Mouse (Mus musculus): Measurements from ENCODE around the gene Gm4894.

Gene Gm4894

DNA sequence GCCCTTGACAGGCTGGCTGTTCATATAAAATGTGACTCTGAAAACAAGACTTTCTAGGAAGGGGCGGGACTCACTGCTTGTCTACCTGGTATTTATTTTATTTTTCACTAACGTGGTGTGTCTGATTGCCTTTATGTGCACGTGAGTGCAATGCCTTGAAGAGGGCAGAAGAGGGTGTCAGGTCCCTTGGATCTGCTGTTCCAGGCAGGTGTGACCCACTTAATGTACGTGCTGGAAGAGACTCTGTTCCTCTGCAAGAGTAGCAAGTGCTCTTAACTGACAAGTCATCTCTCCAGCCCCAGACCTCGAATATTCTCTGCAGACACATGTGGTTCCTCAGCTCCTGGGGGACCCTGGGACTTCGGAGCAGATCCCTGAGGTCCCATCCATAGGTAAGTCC is at the start of gene Gm4894:
Gene Gm4894, plus strand, starts transcription at position 301 of the 400 bp plus-strand sequence.
- DNase-seq (ENCODE audit: low spot score): no peak

DNA sequence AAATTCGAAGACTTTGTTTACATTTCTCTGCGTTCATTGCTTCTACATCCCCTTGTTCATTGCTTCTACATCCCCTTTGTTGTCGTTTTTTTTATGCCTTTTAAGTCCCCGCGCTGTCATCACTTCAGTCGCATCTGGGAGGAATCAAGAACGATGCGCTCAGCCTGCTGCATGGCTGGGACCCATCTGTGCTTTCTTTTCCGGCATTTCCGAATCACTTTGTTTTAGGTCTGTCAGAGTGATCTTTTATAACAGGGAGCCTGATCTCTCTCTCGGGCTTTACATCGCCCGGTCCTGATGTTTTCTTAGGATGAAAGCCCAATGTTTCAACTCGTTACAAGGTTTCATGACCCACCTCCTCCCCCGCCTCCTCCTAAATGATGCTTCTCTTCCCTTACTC is 44.0 kb upstream of the Gm4894 start:
- no peak for DNase-seq (ENCODE audit: low spot score)

DNA sequence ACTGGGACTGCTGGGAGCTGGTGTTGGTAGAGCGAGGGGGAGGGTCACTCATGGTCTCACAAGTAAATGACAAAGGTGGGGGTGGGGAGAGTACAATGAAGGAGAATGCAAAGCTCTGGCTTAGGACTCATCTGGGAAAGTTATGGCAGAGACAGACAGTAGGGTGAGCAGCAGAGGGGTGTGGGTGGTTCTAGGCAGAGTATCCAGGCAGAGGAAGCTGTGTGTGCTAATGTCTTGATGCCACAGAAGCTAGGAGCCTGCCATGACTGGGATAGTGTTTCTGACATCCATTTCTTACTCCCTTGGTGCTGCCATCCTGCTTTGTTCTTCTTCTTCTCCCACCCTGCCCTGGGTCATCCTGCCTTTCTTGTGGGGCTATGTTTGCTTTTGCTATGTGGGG is 38.8 kb upstream of the Gm4894 start:
- no peak for DNase-seq (ENCODE audit: low spot score)

- no peak for DNase-seq (ENCODE audit: low spot score)
These were observed 35.6 kb upstream of the Gm4894 start for GRCm38 (mm10) chr9:49214734-49215133.

- no peak for DNase-seq (ENCODE audit: low spot score)
These were observed 32.4 kb upstream of the Gm4894 start for GRCm38 (mm10) chr9:49217626-49218607.

GRCm38 (mm10) chr9:49224488-49224887 is 25.8 kb upstream of the Gm4894 start:
- DNase-seq (ENCODE audit: low spot score): no peak

DNA sequence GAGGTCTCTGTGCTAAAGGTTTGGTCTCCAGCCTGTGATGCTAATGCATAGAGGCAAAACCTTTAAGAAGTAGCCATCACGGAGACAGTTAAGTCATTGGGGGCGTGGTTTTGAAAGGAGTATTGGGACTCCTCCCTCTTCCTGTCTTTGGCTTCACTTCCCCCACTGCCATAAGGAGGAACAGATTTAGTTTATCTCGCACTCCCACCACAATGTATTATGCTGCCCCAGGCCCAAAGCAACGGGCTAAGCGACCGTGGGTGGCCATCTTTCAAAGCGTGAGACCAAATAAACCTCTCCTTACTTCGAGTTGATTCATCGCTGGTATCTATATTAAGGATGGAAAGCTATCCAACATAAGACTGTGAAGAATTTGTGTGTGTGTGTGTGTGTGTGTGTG is 22.9 kb upstream of the Gm4894 start:
- DNase-seq (ENCODE audit: low spot score): no peak

GRCm38 (mm10) chr9:49229054-49229453 is 21.3 kb upstream of the Gm4894 start:
- DNase-seq (ENCODE audit: low spot score): no peak

- peak; percentile 13 for DNase-seq (ENCODE audit: low spot score)
These were observed 3.5 kb upstream of the Gm4894 start for GRCm38 (mm10) chr9:49246839-49247238.

DNA sequence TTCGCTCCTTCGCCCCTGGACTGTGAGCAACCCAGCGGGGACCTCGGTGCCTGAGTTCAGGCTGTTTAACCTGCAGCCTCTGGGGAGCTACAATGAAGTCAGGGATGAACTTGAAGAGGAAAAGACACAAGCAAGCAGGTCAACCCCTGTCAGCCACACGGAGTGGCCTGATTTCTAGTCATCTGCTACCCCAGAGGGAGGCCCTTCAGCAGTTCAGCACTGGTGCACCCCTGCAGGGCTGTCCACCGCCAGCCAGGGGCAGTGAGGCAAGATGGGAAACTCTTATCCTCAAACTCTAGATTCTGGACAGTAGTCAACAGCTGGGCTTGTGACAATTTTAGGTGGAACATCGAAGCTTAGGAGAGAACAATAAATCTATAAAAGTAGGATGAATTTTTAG is 18.6 kb downstream of the Gm4894 start:
- no peak for DNase-seq (ENCODE audit: low spot score)

- no peak for DNase-seq (ENCODE audit: low spot score)
These were observed 23.2 kb downstream of the Gm4894 start for GRCm38 (mm10) chr9:49273566-49273965.

- peak; percentile 16 for DNase-seq (ENCODE audit: low spot score)
These were observed 25.6 kb downstream of the Gm4894 start for GRCm38 (mm10) chr9:49275976-49276375.

GRCm38 (mm10) chr9:49276542-49277334 is 26.4 kb downstream of the Gm4894 start:
- DNase-seq (ENCODE audit: low spot score): no peak

DNA sequence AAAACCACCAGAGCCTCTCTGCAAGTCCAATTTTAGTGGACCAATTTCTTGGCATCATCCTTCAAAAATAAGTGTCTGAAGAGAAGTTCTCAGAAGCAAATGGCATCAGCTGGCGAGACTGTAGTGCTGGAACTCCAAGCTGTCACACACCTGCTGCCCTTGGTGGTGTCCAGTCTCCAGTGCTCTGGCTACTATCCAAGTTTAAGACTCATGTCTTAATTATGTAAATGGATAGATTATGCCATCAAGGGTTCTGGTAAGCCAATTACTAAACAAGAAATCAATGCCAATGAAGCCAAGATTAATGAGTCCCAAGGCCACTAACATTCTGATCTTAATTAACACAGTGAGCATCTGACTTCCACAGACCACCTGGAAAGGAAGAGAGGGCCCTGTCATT is 44.8 kb downstream of the Gm4894 start:
- DNase-seq (ENCODE audit: low spot score): no peak

DNA sequence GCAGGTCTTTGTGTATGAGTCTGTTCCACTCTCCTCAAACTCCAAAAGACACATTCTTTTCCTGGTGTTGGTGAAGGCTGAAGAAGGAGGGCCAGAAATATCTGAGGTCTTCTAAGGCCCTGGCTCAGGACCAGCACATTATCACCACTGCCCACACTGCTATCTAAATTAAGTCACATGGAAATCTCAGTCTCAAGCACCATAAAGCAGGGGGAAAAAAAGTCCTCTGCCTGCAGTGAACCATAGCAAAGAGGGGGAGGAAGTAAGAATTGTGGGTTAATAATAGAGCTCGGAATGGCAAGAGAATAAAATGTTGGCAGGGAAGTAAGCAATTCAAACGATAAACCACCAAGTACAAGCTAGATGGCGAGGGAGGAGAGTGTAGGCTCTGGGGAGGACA is 57.2 kb downstream of the Gm4894 start:
- peak; percentile 2 for DNase-seq (ENCODE audit: low spot score)

DNA sequence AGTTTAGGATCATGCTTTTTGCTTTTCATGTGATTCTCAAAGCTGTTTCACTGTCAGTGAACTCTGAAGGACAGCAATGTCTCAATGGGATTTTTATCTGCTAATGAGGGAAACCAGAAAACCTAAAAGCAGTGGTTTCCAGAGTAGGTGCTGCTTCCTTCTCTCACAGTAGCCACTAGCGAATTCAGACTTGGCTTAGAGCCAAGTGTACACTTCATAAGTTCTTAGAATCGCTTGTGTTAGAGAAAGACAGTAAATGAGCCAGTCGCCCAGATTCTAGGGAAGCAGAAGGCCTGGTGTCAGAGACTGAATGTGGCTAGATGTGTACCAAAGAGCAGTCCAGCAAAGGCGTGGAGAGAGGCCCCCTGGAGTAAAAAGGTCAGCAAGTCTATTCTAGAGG is 60.5 kb downstream of the Gm4894 start:
- no peak for DNase-seq (ENCODE audit: low spot score)

- DNase-seq (ENCODE audit: low spot score): no peak
These were observed 68.3 kb downstream of the Gm4894 start for GRCm38 (mm10) chr9:49318638-49319037.
